Comparison of ENCODE assay signal across 8 mouse cellular contexts in the genomic region with DNA sequence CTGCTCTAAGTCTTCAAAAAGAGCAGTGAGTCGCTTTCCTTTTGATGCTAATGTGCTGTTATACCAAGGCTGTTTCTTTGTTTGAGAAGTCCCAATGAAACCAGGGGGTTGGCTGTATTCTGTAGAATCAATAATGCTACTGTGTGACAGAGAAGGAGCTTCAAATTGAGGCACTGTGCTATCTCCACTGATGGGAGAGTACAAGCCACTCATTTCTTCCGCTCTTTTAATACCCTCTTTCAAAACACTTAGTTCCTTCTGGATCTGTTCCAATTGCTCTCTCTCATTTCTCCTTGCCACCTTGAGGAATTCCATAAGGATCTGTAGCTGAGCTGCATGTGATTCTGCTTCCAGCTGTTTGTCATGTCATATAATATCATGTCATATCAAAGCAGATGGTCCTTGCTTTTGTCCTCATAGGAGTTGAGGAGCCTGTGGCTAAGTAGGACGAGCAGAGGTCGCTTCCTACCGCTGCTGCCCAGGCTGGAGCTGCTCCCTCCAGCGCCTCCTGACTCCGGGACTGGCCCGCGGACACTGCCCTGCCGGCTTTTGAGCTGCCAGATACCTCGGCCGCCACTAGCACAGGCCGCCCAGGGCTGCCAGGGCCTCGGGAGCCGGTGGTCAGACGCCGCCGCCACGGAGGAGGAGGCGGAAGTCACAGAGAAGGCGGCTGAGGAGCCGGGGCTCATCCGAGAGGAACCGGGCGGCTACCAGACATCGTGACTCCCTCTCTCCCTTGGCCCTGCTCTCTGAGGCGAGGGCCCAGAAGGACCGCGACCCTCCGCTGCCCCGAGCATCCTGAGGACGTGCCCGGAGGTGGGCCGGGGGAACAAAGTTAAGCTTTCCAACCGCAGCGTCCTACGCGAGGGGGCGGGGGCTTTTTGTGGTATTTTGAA. TPM values are rescaled to one million over a fixed set of nuclear protein-coding genes. Genes with fewer than 3 reads are reported as not detected.
DNase-seq lines count a peak whose midpoint lies in the region; ATAC-seq and TF ChIP-seq lines count a peak whose summit lies in the region.

No protein-coding gene starts in this region.

- ATAC-seq in heart, embryonic 12.5 days (ENCODE audit: insufficient number of reproducible peaks, low FRiP score): peak; percentile 59; the same call in 1 of the 2 replicates
- ATAC-seq in midbrain, embryonic 14.5 days (ENCODE audit: low FRiP score, low TSS enrichment): peak; percentile 70

- WGBS in heart, embryonic 10.5 days: 8% methylated on average over 38 of the region's 39 CpGs
- WGBS in heart, embryonic 12.5 days: 10% methylated on average over 37 of the region's 39 CpGs
- 7% methylated on average over 39 of the region's 39 CpGs for WGBS in midbrain, embryonic 14.5 days

- no peaks in the 10 kb centered on the region for H3K36me3 ChIP-seq in heart, embryonic 10.5 days
- H3K36me3 ChIP-seq in heart, embryonic 12.5 days: no peaks in the 10 kb centered on the region
- no peaks in the 10 kb centered on the region for H3K36me3 ChIP-seq in midbrain, embryonic 14.5 days (ENCODE audit: control insufficient read depth, insufficient read depth, low read length)

- H3K4me2 ChIP-seq in heart, embryonic 12.5 days: peak overlapping the region; percentile 80
- H3K4me2 ChIP-seq in midbrain, embryonic 14.5 days (ENCODE audit: low read length): peak overlapping the region; percentile 86

- H3K4me1 ChIP-seq in heart, embryonic 10.5 days: no peaks in the 10 kb centered on the region
- H3K4me1 ChIP-seq in bone marrow macrophage, adult 2 months (ENCODE audit: control insufficient read depth, insufficient read depth, low read length): no peaks in the 10 kb centered on the region
- H3K4me1 ChIP-seq in heart, embryonic 12.5 days (replicated peaks): no peaks in the 10 kb centered on the region
- H3K4me1 ChIP-seq in midbrain, embryonic 14.5 days (ENCODE audit: control insufficient read depth, insufficient read depth, low read length): peaks cover 5% of the 10 kb centered on the region; the same call in 1 of the 2 replicates

- peak overlapping the region; percentile 67 for H3K4me3 ChIP-seq in heart, embryonic 10.5 days
- H3K4me3 ChIP-seq in bone marrow macrophage, adult 2 months (ENCODE audit: insufficient read depth, low read length): peak overlapping the region; percentile 51
- H3K4me3 ChIP-seq in heart, embryonic 12.5 days: peak overlapping the region; percentile 45
- H3K4me3 ChIP-seq in midbrain, embryonic 14.5 days (replicated peaks; ENCODE audit: low read depth, low read length): peak overlapping the region; percentile 46

- peak; percentile 77 for DNase-seq in heart, embryonic 10.5 days (ENCODE audit: low spot score)
- DNase-seq in heart, adult 11 months: no peak
- peak; percentile 27 for DNase-seq in kidney, postnatal 14 days
- DNase-seq in midbrain, embryonic 14.5 days: peak; percentile 51
- no peak for DNase-seq in layer of hippocampus, adult 9-10 months (ENCODE audit: low spot score)
- DNase-seq in thymus, postnatal 25 days: no peak

- no peak for TF ChIP-seq POLR2A in bone marrow macrophage, adult 2 months (IDR thresholded peaks at IDR 0.05; ENCODE audit: borderline replicate concordance, low read depth, low read length)

- TF ChIP-seq CTCF in bone marrow macrophage, adult 2 months (IDR thresholded peaks at IDR 0.05; ENCODE audit: low read depth, low read length): no peak

- H3K27me3 ChIP-seq in heart, embryonic 10.5 days (ENCODE audit: insufficient read depth, poor library complexity, severe bottlenecking): peaks cover 17% of the 10 kb centered on the region
- peaks cover 13% of the 10 kb centered on the region for H3K27me3 ChIP-seq in heart, embryonic 12.5 days (replicated peaks)
- H3K27me3 ChIP-seq in midbrain, embryonic 14.5 days (ENCODE audit: control insufficient read depth, insufficient read depth, low read length): no peaks in the 10 kb centered on the region

- H3K9ac ChIP-seq in heart, embryonic 12.5 days: peak overlapping the region; percentile 75
- peak overlapping the region; percentile 72 for H3K9ac ChIP-seq in midbrain, embryonic 14.5 days (replicated peaks; ENCODE audit: low read length)

- H3K27ac ChIP-seq in heart, embryonic 10.5 days: peak overlapping the region; percentile 80
- H3K27ac ChIP-seq in bone marrow macrophage, adult 2 months (ENCODE audit: insufficient read depth, low read depth, low read length): no peak overlapping the region
- H3K27ac ChIP-seq in heart, embryonic 12.5 days (ENCODE audit: poor library complexity, severe bottlenecking): no peak overlapping the region
- H3K27ac ChIP-seq in midbrain, embryonic 14.5 days (replicated peaks; ENCODE audit: low read depth, low read length): no peak overlapping the region

- H3K9me3 ChIP-seq in heart, embryonic 10.5 days: no peaks in the 10 kb centered on the region
- peaks cover under 1% of the 10 kb centered on the region; the same call in 1 of the 2 replicates for H3K9me3 ChIP-seq in heart, embryonic 12.5 days (replicated peaks)
- H3K9me3 ChIP-seq in midbrain, embryonic 14.5 days (ENCODE audit: control insufficient read depth, low read length): 0 out of 2 replicates have a peak, but pooled peaks cover 3% of the 10 kb centered on the region

RNA-seq across cellular contexts. Expression of a gene that starts 45.1 kb away (rescaled TPM):
- 37.6 and 48.9 TPM in 2 replicates for polyA plus RNA-seq in heart, embryonic 10.5 days (2016; fragmentation: Nextera tagmentation; extraction: Ambion mirVana)
- 46.1 and 59.4 TPM in 2 replicates for polyA plus RNA-seq in bone marrow macrophage, adult 2 months (2012; ENCODE audit: insufficient read depth, insufficient read length, missing spikeins)
- 47.9 and 52.6 TPM in 2 replicates for polyA plus RNA-seq in heart, embryonic 12.5 days (2016; fragmentation: Nextera tagmentation; extraction: Ambion mirVana)
- polyA plus RNA-seq in midbrain, embryonic 14.5 days (2014; fragmentation: Nextera tagmentation; extraction: Ambion mirVana): 26.7 and 32.8 TPM in 2 replicates

RNA-seq across cellular contexts. Expression of a gene that starts 52.8 kb away (rescaled TPM):
- polyA plus RNA-seq in heart, embryonic 10.5 days (2016; fragmentation: Nextera tagmentation; extraction: Ambion mirVana): not detected in 2 replicates
- not detected in 2 replicates for polyA plus RNA-seq in bone marrow macrophage, adult 2 months (2012; ENCODE audit: insufficient read depth, insufficient read length, missing spikeins)
- polyA plus RNA-seq in heart, embryonic 12.5 days (2016; fragmentation: Nextera tagmentation; extraction: Ambion mirVana): not detected in 2 replicates
- not detected in 2 replicates for polyA plus RNA-seq in midbrain, embryonic 14.5 days (2014; fragmentation: Nextera tagmentation; extraction: Ambion mirVana)

RNA-seq across cellular contexts. Expression of a gene that starts 52.8 kb away (rescaled TPM):
- polyA plus RNA-seq in heart, embryonic 10.5 days (2016; fragmentation: Nextera tagmentation; extraction: Ambion mirVana): not detected in 2 replicates
- not detected in 2 replicates for polyA plus RNA-seq in bone marrow macrophage, adult 2 months (2012; ENCODE audit: insufficient read depth, insufficient read length, missing spikeins)
- not detected in 2 replicates for polyA plus RNA-seq in heart, embryonic 12.5 days (2016; fragmentation: Nextera tagmentation; extraction: Ambion mirVana)
- not detected in 2 replicates for polyA plus RNA-seq in midbrain, embryonic 14.5 days (2014; fragmentation: Nextera tagmentation; extraction: Ambion mirVana)

Comparison
In these comparisons a context has a peak if more than half of its experiments do, and no peak if none do; other contexts are left out.
1. DNase-seq: peak in heart, embryonic 10.5 days (single experiment), kidney, postnatal 14 days (single experiment) and midbrain, embryonic 14.5 days (single experiment); none in heart, adult 11 months (single experiment), layer of hippocampus, adult 9-10 months (single experiment) and thymus, postnatal 25 days (single experiment).
2. Peak in every context shown above with its lines, with median percentiles within 50 percentile points of each other: H3K4me3 ChIP-seq.